Mouse (Mus musculus): ENCODE measurements around the gene Pbxip1.
A peak's percentile ranks its signal among the peaks of the same experiment; 100 is the strongest.

The Pbxip1 gene

GRCm38 (mm10) chr3:89486111-89486510, 49.6 kb downstream of the Pbxip1 start:
- no peak for DNase-seq (ENCODE audit: low read depth)

- no peak for DNase-seq (ENCODE audit: low read depth)
Observed at GRCm38 (mm10) chr3:89486916-89487702, 50.6 kb downstream of the Pbxip1 start.

DNA sequence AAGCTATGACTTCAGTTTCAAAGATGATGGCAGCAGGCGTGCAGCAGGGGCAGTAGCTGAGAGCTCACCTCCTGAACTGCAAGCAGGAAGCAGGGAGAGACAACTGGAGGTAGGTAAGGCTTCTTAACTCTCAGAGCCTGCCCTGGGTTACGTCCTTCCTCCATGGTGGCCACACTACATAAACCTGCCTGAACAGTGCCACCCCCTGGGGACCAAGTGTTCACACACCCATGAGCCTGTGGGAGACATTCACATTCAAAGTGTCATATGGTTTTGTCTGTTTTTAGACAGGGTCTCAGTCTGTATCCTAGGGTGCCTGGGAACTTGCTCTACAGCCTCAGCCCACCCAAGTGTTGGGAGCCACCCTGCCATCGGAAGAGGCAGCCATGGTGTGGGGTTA, 54.3 kb downstream of the Pbxip1 start:
- peak; percentile 26 for DNase-seq (ENCODE audit: low read depth)

- DNase-seq (ENCODE audit: low read depth): no peak
Observed at GRCm38 (mm10) chr3:89491559-89491958, 55.1 kb downstream of the Pbxip1 start.

GRCm38 (mm10) chr3:89492701-89493151, 56.2 kb downstream of the Pbxip1 start:
- DNase-seq (ENCODE audit: low read depth): no peak

DNA sequence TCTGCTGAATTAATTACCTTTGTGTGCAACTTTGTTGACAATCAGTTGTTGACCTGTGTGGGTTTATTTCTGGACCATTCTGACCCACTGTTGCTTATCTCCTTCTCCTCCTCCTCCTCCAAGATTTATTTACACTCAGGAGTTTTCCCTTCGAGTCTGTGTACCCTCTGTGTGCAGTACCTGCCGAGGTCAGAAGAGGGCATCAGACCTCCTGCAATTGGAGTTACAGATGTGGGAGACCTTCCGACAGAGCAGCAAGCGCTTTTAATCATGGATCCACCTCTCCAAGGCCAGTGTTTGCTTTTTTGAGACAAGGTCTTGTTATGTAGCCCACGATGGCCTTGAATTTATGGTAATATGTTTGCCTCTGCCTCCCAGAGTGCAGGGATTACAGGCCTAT, 58.1 kb downstream of the Pbxip1 start:
- DNase-seq (ENCODE audit: low read depth): no peak

- no peak for DNase-seq (ENCODE audit: low read depth)
Observed at GRCm38 (mm10) chr3:89496366-89496765, 59.9 kb downstream of the Pbxip1 start.

DNA sequence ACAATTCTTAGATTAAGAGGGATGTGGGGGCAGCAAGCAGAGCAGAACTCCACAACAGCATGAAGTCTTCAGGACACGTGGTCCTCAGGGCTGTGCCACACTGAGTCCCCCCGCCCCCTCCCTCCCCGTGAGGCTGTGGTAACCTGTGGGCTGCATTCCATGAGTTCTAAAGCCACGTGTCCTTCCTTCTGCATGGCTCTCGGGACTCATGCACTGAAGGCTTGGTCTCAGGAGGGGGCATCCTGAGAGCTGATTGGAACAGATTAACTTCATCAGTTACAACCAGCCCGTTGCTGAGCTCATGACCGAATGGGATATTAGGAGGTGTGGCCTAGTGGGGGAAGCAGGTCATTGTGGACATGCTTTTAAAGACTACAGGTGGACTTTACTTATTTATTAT, 63.2 kb downstream of the Pbxip1 start:
- DNase-seq (ENCODE audit: low read depth): peak; percentile 15
